Mouse (Mus musculus) heart, adult 9 months (tissue): ENCODE data around the gene Picalm.

Experiments
- DNase-seq, 2 experiments: peaks; one replicate each; pipeline ENCODE4 v3.0.0; 2022; ENCODE audit warnings: low spot score in 2 of 2

Picalm gene

DNA sequence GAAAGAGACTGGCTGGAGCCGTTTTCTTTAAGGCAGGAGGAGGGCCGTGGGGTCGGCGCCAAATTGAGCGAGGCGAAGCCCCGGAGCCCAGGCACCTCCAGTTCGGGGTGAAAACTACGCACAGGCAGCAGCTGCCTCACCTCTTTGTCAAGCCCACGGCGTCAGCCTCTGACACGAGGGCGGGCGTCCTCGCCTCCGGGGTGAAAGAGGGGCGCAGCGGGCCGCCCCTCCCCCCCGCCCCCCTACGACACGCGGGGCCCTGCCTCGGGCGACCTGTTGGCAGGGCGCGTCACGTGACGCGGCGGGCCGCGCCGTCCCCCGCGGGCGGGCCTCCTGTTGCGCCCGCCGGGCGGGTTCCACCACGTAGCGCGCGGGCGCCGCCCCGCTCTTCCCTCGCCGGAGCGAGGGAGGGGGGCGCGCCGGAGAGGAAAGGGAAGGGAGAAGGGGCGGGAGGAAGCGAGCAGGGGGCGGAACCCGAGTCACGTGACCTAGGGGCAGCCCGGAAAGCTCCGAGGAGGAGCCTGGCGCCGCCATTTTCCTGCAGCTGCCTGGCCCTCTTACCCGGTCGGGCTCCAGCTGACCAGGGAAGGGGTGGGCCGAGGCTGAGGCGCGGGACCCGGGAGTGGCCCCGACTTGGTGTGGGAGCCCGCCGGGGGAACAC is at the start of gene Picalm:
Picalm (plus strand) TSS at position 482 of the 661 bp plus-strand sequence.
- peak; percentile 98 for DNase-seq

DNA sequence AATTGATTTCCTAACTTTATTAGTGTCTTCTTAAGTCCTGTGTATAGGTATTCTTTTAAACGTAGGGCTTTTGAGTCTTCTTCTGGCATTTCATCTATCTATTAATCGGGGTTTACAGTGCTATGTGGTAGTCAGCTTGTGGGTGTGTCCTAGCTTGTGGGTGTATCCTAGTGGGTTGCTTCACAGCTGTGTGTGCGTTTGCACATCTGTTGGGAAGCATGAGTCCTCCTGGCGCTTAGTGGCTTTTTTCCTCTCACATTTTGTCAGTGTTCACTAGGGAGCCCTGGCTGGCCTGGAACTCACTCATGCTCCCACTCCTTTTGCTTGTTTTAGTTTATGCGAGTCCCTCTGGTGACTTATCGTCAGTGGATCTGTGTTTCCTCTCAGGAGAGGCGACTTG is 46.2 kb upstream of the Picalm start:
- peak in 1 of 2 experiments; percentile 22 for DNase-seq

- DNase-seq, result peak in 1 of 2 experiments; percentile 22
Measured at GRCm38 (mm10) chr7:90084531-90084930, 45.5 kb upstream of the Picalm start.

- DNase-seq, result no peak
Measured at GRCm38 (mm10) chr7:90085713-90086112, 44.3 kb upstream of the Picalm start.

DNA sequence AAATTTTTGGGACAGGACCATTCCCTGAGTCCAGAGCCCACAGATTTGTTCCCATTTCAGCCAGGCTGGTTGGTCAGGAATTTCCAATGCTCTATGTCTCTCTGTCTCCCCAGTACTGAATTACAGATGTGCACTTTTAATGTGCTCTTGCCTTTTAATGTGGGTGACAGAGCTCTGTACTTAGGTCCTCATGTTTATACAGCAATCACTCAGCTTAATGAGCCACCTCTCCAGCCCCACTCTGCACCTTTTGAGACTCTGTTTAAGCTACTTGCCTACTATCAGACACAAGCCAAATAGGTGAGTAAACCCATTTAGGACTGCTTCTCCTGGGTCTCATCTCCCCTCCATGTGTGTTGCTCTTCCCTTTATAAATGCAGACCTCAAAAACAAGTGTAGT is 43.2 kb upstream of the Picalm start:
- no peak for DNase-seq

- peak; percentile 33 to 56 for DNase-seq
Measured at GRCm38 (mm10) chr7:90090996-90091395, 39.0 kb upstream of the Picalm start.

DNA sequence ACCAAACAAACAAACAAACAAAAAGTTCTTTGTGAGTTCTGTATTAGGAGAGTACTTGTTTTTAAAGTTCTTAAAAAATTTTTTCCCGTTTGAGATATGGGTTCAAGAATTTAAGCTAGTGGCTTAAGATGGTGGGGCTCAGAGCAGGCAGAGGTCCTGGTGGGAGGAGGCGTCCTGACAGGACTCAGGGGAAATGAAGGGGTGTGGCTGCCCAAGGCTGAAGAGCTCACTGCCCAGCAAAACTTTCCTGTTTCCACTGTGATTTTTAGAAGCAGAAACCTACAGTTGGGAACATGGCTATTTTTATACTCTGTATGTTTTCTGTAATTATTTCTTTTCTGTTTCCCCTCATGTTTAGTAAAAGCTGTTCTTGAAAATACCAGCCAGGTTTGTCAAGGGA is 38.3 kb upstream of the Picalm start:
- peak; percentile 17 to 43 for DNase-seq

- DNase-seq, result no peak
Measured at GRCm38 (mm10) chr7:90092452-90093450, 37.3 kb upstream of the Picalm start.

- no peak for DNase-seq
Measured at GRCm38 (mm10) chr7:90095097-90095496, 34.9 kb upstream of the Picalm start.

DNA sequence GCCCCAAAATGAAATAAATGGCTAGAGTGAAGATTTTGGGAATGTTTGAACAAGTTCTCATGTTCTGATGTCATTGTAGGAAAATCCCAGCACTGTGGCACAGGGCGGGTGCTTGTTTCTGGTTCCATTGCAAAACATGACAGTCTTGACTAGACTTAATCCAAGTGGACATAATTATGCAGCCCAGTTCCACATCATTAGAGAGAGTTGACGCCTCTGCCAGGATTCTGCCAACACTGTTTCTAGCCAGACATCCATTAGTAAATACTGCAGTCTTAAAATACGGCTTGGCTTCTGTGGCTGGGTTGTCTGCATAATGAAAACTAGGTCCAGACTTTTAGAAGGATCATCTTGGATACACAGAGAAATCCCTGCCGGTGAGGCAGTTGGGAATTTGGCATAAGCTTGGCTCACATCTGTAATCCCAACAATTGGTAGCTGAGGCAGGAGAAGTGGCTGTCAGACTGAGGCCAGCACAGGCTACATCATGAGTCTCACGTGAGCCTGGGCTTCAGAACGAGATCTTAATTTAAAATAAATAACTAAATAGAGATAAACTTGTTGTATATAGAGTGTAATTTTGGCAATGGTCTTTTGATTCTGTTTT is 34.1 kb upstream of the Picalm start:
- peak; percentile 25 to 29 for DNase-seq

DNA sequence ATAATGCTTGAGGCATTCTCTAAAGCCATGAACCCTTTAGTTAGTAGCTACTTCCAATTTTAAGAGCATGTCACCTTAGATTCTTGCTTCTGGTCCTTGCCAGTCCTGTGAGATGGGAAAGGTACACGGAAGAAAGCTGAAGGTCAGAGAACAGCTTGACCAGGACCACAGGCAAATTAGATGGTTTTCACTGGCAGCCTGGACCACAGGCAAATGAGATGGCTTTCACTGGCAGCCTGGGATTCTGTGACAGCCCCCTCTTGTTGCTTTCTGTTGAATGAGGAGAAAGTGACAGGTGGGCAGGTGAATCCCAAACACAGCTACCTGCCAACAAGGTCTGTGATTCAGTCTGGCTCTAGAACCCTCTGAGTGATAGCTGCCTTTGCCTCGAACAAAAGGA is 33.4 kb upstream of the Picalm start:
- no peak for DNase-seq

DNA sequence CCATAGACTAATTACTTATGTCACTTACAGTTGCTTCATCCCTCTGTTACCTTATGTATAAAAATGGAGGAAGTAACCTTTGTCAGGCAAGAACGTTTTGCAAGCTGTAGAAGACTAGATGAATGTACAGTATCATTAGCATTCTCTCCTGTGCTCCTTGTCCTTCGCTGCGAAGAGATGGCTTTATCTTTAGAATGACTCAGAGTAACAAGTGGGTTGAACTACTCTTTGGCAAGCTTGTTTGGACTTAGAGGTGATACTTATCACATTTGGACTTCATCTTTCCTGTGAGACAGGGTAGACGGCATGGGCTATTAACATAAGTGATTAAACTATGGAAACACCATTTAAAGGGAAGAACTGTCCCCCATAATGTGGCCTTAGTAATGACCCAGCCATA is 31.8 kb upstream of the Picalm start:
- DNase-seq, result no peak

DNA sequence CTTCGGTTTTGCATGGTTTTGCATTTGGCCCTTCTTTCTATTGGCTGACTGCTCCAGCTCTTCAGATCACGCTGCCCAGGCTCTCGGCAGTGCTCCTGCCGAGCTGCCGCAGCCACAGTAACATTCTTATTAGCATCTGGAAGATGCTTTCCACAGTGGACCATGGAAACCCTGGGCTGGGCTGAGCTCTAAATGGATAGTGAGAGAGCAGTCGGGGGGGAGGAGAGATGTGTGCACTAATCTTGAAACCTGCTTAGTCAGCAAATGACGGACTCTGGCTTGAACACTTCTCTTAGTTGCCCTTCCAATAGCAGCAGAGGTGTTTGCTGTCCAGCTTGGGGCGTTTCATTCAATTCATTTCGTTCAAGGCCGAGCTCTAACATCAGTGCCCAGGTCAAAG is 30.8 kb upstream of the Picalm start:
- DNase-seq, result no peak

DNA sequence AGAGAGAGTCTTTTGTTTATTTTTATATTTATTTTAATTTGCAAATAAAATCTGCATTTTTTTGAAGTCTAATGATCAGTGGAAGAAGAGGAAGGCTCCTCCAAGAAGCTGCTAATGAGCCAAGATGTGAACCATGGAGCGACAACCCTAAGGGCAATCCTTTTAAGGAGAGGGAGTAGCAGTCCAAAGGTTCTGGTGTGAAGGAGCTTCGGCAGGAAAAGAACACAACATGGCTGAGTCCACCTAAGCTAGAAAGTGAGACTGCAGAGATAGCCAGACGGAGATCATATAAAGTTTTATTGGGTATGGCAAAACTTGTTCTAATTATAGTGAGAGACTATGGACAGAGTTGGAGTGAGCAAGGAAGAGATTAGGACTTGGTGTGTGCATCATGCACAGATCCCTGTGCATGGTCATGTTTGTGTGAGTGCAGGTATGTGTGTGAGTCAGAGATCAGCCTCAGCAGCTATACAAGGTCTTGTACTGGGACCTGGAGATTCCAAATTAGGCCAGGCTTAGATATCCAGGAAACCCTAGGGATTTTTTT is 29.3 kb upstream of the Picalm start:
- DNase-seq, result no peak

DNA sequence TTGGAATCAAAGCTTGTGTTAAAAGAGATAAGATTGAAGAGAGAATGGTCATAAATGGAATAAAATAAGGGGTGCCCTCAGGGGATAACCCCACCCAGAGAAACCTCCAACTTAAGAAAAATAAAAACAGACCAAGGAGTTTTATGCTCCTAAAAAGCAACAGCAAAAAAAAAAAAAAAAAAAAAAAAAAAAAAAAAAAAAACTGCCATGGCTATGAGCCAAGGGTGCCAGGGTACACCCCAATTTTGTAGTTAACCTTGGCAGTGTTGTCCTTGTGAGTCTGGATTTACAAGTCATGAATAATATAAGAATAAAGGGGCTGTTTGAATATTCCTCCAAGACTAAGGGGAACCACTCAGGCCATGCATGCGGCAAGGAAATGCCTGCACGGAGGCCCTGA is 13.9 kb upstream of the Picalm start:
- DNase-seq, result no peak

- no peak for DNase-seq
Measured at GRCm38 (mm10) chr7:90120106-90120505, 9.9 kb upstream of the Picalm start.

- peak; percentile 63 to 81 for DNase-seq
Measured at GRCm38 (mm10) chr7:90124991-90125390, 5.0 kb upstream of the Picalm start.

- no peak for DNase-seq
Measured at GRCm38 (mm10) chr7:90128631-90129200, 1.3 kb upstream of the Picalm start.

- DNase-seq, result peak; percentile 85 to 91
Measured at GRCm38 (mm10) chr7:90129271-90129731, 712 bp upstream of the Picalm start.

DNA sequence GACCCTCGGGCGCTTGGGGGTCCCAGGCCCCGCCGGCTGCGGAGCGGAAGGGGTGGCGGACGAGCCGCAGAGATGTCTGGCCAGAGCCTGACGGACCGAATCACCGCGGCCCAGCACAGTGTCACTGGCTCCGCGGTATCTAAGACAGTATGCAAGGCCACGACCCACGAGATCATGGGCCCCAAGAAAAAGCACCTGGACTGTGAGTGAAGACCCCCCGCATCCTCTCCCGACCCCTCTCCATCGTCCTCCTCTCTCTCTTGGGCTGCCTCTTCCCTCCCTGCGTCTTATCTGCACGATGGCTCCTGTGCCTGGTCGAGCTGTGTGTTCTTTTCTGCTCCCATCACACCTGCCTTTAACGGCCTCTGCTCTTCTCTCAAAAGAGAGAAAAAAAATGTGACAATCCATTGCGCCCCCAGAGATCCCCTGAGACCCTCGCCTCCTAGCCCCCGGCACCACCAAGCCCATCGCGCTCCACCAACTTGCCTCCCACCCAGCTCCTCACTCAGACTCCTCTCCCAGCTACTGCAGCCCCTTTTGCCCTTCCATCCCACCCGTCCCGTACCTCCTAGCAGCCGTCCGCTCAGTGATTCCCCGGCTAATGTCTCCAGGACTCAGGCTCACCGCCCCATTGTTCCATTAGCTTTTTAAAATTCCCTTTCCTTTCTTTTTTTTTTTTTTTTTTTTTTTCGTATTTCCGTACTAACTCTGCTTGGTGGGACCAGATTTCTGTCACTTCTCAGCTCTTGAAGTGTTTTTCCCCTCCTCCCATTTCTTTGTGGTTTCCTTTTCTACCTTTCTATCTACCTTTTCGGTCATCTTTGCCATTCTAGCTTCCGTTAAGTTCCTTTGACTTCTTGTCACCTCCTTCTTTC is 725 bp downstream of the Picalm start:
- peak in 1 of 2 experiments; percentile 28 for DNase-seq

DNA sequence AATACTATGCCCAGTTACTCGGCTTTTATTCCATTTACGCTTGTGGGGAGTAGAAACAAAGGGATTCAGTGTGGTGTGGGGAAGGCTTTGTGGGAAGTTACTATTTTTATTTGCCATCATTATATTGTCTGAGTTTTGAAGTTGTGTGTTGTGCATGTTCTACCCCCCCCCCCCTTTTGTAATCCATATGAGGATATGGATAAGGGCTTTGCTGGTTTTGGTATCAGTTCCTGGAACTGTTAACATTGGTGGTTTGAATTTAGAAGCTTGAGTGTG is 1.3 kb downstream of the Picalm start:
- DNase-seq, result no peak
